Mouse (Mus musculus) erythroblast, embryonic 14.5 days (primary cell): ENCODE data around the gene Mettl25.

Experiments used
- GATA1 ChIP-seq: IDR thresholded peaks from 2 replicates; pipeline ENCODE4 v1.6.1; 2012; ENCODE audit warnings: low read length, inconsistent platforms, mixed read lengths
- TAL1 ChIP-seq: IDR thresholded peaks from 3 replicates; pipeline ENCODE4 v1.6.1; 2012; ENCODE audit warnings: low read length, inconsistent platforms, mixed read lengths

- no peak for TF ChIP-seq GATA1
- TF ChIP-seq TAL1: no peak
These were observed 57.4 kb downstream of the Mettl25 start for GRCm38 (mm10) chr10:105783766-105784165.
